Mouse (Mus musculus): ENCODE measurements around the gene Cryba4. TPM values are rescaled to one million over a fixed set of nuclear protein-coding genes. Genes with fewer than 3 reads are reported as not detected.

The Cryba4 gene
- total and polyA plus RNA-seq, 2 experiments from 2014 or later = 2.4 TPM; not detected in 1

DNA sequence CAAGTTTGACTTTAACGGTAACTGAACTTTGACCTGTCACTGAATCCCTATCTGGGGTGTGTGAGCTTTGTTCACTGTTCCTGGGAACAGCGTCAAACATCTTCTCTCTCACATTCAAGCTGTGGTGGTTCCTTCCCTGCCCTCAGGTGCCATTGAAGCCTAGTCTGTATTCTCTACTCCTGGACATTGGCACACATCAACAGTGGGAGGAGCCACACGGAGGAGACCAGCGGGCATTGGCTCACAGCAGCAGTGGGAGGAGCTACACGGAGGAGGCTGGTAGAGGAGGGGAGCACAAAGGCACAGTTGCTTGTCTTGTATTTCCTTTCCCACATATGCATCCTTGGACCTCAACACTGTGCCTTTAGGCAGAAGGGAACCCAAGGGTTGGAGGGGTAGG, 9.3 kb downstream of the Cryba4 start:
- Histone ChIP-seq H3K27ac (ENCODE audit: low read depth, low read length) (no peak overlapping the region), H3K9me3 (ENCODE audit: low read length) (no peaks in the 10 kb centered on the region), H3K4me3 (ENCODE audit: low read depth, low read length) (no peak overlapping the region), H3K36me3 (ENCODE audit: insufficient read depth) (no peaks in the 10 kb centered on the region), H3K4me1 (ENCODE audit: insufficient read depth) (no peaks in the 10 kb centered on the region), H3K27me3 (ENCODE audit: insufficient read depth, low read length) (no peaks in the 10 kb centered on the region), H3K4me2 (ENCODE audit: low read depth) (no peak overlapping the region), H3K9ac (no peak overlapping the region)
- DNase-seq = no peak
- TF ChIP-seq CTCF (IDR thresholded peaks at IDR 0.05; ENCODE audit: low read depth) = no peak
- 51% methylated on average over 5 of the region's 5 CpGs for WGBS
- no peak for ATAC-seq

DNA sequence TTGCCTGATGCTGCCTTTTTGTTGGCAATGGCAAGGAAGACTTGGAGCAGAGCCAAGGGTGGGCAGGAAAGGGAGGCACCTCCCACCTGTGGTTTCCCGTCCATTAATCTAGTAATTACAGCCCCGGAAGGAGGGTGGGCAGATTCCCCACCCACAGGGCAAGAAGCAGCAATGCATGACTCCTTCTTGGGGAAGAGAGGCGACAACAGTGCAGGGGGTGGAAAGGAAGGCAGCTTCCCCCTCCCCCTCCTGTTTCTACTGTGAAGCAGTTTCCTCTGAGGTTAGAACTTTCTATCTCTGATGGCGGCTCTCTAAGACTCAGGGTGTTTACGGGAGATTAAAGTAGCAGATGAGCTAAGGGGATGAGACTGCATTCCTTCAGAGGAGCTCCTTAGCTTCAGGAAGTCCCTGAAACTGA, 9.9 kb downstream of the Cryba4 start:
- Histone ChIP-seq H3K4me1 (ENCODE audit: insufficient read depth) (peaks cover 3% of the 10 kb centered on the region; the same call in 1 of the 2 replicates), H3K4me3 (ENCODE audit: low read depth, low read length) (no peak overlapping the region), H3K9ac (no peak overlapping the region), H3K36me3 (ENCODE audit: insufficient read depth) (no peaks in the 10 kb centered on the region), H3K27ac (ENCODE audit: low read depth, low read length) (no peak overlapping the region), H3K4me2 (ENCODE audit: low read depth) (no peak overlapping the region), H3K27me3 (ENCODE audit: insufficient read depth, low read length) (no peaks in the 10 kb centered on the region), H3K9me3 (ENCODE audit: low read length) (no peaks in the 10 kb centered on the region)
- ATAC-seq (no peak), DNase-seq (no peak)
- 55% methylated on average over 5 of the region's 5 CpGs for WGBS
- no peak for TF ChIP-seq CTCF (IDR thresholded peaks at IDR 0.05; ENCODE audit: low read depth)

DNA sequence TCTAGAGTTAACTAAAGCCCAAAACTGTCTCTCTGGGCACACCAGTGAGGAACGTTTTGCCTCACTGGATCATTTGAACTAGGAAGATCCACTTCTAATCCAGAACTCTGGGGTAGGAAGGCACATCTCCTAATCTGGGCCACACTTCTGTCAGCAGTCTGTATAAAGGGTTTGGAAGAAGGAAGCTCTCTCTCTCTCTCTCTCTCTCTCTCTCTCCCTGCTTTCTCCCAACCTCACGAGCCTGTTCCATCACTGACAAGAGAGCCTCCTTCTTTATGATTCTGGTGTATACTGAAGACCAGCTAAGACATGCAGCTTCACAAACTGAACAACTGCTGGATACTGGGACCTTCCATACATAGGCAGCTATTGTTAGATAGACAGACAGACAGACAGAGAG, 10.5 kb downstream of the Cryba4 start:
- no peak for DNase-seq
- no peak for ATAC-seq
- TF ChIP-seq CTCF (IDR thresholded peaks at IDR 0.05; ENCODE audit: low read depth) = no peak
- Histone ChIP-seq H3K27me3 (ENCODE audit: insufficient read depth, low read length) (no peaks in the 10 kb centered on the region), H3K4me3 (ENCODE audit: low read depth, low read length) (no peak overlapping the region), H3K9me3 (ENCODE audit: low read length) (no peaks in the 10 kb centered on the region), H3K27ac (ENCODE audit: low read depth, low read length) (no peak overlapping the region), H3K36me3 (ENCODE audit: insufficient read depth) (no peaks in the 10 kb centered on the region), H3K4me1 (ENCODE audit: insufficient read depth) (peaks cover 5% of the 10 kb centered on the region; the same call in 1 of the 2 replicates), H3K4me2 (ENCODE audit: low read depth) (no peak overlapping the region), H3K9ac (no peak overlapping the region)
- WGBS = 73% methylated on average over 2 of the region's 2 CpGs

DNA sequence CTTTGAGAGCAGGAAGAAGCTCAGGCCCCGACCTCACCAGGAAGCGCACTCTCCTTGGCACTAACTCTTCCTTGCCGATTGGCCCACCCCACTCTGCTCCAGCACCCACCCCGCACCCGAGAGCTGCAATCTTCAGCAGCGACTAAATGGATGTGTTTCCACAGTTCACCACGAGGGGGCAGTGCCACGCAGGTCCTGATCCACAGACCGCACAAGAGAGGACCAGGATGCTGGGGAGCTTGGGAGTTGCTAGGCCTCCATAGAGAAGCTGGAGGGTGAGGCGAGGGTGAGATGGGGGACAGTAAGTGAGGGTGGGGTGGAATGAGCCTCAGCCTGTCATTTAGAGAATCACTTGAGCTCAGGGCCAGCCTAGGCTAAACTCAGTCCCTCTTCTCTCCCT, 11.6 kb downstream of the Cryba4 start:
- H3K4me2 ChIP-seq (ENCODE audit: low read depth) = no peak overlapping the region
- 6% methylated on average over 10 of the region's 10 CpGs for WGBS
- H3K4me3 ChIP-seq (ENCODE audit: low read depth, low read length) = no peak overlapping the region
- no peaks in the 10 kb centered on the region for H3K9me3 ChIP-seq (ENCODE audit: low read length)
- no peak overlapping the region for H3K27ac ChIP-seq (ENCODE audit: low read depth, low read length)
- no peaks in the 10 kb centered on the region for H3K27me3 ChIP-seq (ENCODE audit: insufficient read depth, low read length)
- DNase-seq (peak; percentile 90), ATAC-seq (peak; percentile 82)
- no peaks in the 10 kb centered on the region for H3K36me3 ChIP-seq (ENCODE audit: insufficient read depth)
- no peak overlapping the region for H3K9ac ChIP-seq
- peak; percentile 97 for TF ChIP-seq CTCF (IDR thresholded peaks at IDR 0.05; ENCODE audit: low read depth)
- H3K4me1 ChIP-seq (ENCODE audit: insufficient read depth) = peaks cover 5% of the 10 kb centered on the region; the same call in 1 of the 2 replicates

DNA sequence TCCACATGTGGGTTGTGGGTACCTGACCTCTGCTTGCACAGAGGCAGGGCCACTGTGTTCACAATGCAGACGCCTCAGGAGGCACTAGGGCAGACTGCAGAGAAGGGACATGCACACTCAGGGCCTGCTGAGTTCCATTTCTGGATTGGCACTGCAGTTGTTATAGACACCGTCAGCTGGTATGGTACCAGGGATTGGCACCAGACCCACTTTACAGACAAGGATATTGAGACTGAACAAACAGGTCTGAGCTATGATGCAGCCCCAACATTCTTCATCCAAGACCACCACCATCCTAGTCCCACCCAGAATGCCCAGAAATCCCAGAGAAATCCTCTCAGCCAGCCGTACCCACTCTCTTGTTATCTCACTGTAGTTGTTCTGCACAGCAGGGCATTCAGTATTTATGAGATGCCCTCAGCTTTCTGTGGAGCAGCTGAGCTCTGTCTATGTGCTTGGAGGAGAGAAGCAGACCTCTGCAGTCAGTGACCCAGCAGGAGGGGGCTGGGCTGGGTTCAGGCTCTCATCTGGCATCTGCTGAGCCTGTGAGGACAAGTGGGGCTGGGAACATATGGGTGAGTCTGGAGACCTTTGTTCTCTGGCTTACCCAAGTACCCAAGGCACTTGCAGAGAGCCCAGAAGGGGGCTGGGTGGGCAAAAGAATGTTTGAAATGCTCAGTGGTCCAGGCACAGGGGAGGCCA, 13.4 kb downstream of the Cryba4 start:
- H3K36me3 ChIP-seq (ENCODE audit: insufficient read depth) = no peaks in the 10 kb centered on the region
- no peaks in the 10 kb centered on the region for H3K9me3 ChIP-seq (ENCODE audit: low read length)
- no peak overlapping the region for H3K4me2 ChIP-seq (ENCODE audit: low read depth)
- no peak overlapping the region for H3K9ac ChIP-seq
- H3K4me3 ChIP-seq (ENCODE audit: low read depth, low read length) = no peak overlapping the region
- no peak for TF ChIP-seq CTCF (IDR thresholded peaks at IDR 0.05; ENCODE audit: low read depth)
- no peaks in the 10 kb centered on the region for H3K27me3 ChIP-seq (ENCODE audit: insufficient read depth, low read length)
- peak; percentile 14; the same call in 1 of the 2 replicates for ATAC-seq
- WGBS = 42% methylated on average over 3 of the region's 3 CpGs
- peaks cover 5% of the 10 kb centered on the region; the same call in 1 of the 2 replicates for H3K4me1 ChIP-seq (ENCODE audit: insufficient read depth)
- no peak for DNase-seq
- H3K27ac ChIP-seq (ENCODE audit: low read depth, low read length) = no peak overlapping the region

DNA sequence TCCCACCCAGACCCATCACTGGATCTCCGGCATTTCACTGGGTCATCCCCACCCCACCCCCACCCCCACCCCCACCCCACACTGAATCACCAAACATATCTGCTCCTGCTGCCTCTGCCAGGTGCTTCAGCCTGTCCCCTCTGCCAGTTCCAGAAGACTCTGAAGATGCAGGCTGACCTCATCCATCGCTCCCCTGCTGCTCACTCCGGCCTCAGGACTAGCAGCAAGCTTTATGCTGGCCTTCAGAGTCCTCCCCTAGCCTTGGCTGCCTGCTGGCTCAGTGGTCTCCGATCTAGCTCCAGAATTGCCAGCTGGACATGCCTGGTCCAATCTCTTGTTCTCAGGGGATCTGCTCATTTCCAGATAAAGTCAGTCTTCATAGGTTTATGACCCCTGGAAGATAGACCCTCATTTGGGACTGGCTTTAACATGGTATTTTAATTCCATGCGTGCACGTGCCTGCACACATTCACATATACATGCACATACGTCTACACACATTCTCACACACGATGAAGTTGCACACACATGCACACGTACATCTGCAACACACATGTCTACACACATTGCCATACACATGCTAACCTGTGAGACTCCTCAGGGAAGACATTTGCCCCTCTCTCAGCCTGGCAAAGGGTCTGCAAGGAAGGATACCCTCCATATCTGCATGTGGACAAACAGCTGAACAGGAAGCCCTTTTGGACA, 14.3 kb downstream of the Cryba4 start:
- Histone ChIP-seq H3K27ac (ENCODE audit: low read depth, low read length) (no peak overlapping the region), H3K36me3 (ENCODE audit: insufficient read depth) (no peaks in the 10 kb centered on the region), H3K9ac (no peak overlapping the region), H3K27me3 (ENCODE audit: insufficient read depth, low read length) (no peaks in the 10 kb centered on the region), H3K4me3 (ENCODE audit: low read depth, low read length) (no peak overlapping the region), H3K4me2 (ENCODE audit: low read depth) (no peak overlapping the region), H3K9me3 (ENCODE audit: low read length) (no peaks in the 10 kb centered on the region), H3K4me1 (ENCODE audit: insufficient read depth) (peaks cover 5% of the 10 kb centered on the region; the same call in 1 of the 2 replicates)
- TF ChIP-seq CTCF (IDR thresholded peaks at IDR 0.05; ENCODE audit: low read depth) = no peak
- DNase-seq (no peak), ATAC-seq (no peak; the same call in 1 of the 2 replicates)
- WGBS = 41% methylated on average over 9 of the region's 9 CpGs

DNA sequence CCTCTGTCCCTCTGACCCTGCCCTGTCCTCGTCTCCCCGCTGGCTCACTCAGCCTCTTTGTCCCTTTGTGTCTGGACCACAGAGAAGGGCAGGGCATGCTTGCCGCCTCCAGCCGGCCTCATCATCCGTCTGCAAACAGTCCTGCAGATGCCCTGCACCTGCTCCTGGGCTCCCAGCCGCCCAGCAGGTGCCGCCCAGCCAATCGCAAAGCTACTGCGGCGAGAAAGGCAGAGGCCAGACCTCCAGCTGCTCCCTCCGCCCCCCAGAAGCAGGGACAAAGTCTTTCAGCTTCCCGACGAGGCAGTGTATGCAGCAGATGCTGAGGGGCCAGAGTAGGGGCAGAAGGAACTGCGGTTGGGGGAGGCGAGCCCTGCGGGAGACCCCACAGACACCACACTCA, 14.9 kb downstream of the Cryba4 start:
- WGBS = 8% methylated on average over 16 of the region's 16 CpGs
- TF ChIP-seq CTCF (IDR thresholded peaks at IDR 0.05; ENCODE audit: low read depth) = no peak
- Histone ChIP-seq H3K27ac (ENCODE audit: low read depth, low read length) (peak overlapping the region; percentile 41), H3K4me2 (ENCODE audit: low read depth) (peak overlapping the region; percentile 23), H3K27me3 (ENCODE audit: insufficient read depth, low read length) (no peaks in the 10 kb centered on the region), H3K4me3 (ENCODE audit: low read depth, low read length) (no peak overlapping the region), H3K36me3 (ENCODE audit: insufficient read depth) (no peaks in the 10 kb centered on the region), H3K4me1 (ENCODE audit: insufficient read depth) (peaks cover 5% of the 10 kb centered on the region; the same call in 1 of the 2 replicates), H3K9me3 (ENCODE audit: low read length) (no peaks in the 10 kb centered on the region), H3K9ac (0 out of 2 replicates have a peak overlapping the region, but pooled peaks have one; percentile 10)
- DNase-seq (peak; percentile 50), ATAC-seq (peak; percentile 70)
